Mouse (Mus musculus): ENCODE results near the gene Fastkd5.

Fastkd5 gene

GRCm38 (mm10) chr2:130634006-130634738, 4.3 kb upstream of the Fastkd5 start:
- peak; percentile 97 to 98 for DNase-seq

GRCm38 (mm10) chr2:130632887-130633675, 3.3 kb upstream of the Fastkd5 start:
- DNase-seq: peak; percentile 53 to 57

- DNase-seq: peak; percentile 69 to 78
Observed at GRCm38 (mm10) chr2:130632416-130632815, 2.6 kb upstream of the Fastkd5 start.

GRCm38 (mm10) chr2:130629080-130629838, 568 bp downstream of the Fastkd5 start:
- DNase-seq: no peak

- DNase-seq: peak; percentile 40 to 43
Observed at GRCm38 (mm10) chr2:130628424-130628823, 1.4 kb downstream of the Fastkd5 start.

GRCm38 (mm10) chr2:130618972-130619371, 10.9 kb downstream of the Fastkd5 start:
- DNase-seq: no peak

GRCm38 (mm10) chr2:130613091-130613490, 16.7 kb downstream of the Fastkd5 start:
- peak; percentile 64 to 67 for DNase-seq

- no peak for DNase-seq
Observed at GRCm38 (mm10) chr2:130602195-130602594, 27.6 kb downstream of the Fastkd5 start.

GRCm38 (mm10) chr2:130598399-130598798, 31.4 kb downstream of the Fastkd5 start:
- no peak for DNase-seq

GRCm38 (mm10) chr2:130597601-130598010, 32.2 kb downstream of the Fastkd5 start:
- DNase-seq: peak; percentile 56 to 68

- no peak for DNase-seq
Observed at GRCm38 (mm10) chr2:130595596-130595995, 34.2 kb downstream of the Fastkd5 start.

GRCm38 (mm10) chr2:130591016-130591415, 38.8 kb downstream of the Fastkd5 start:
- no peak for DNase-seq

GRCm38 (mm10) chr2:130589761-130590160, 40.1 kb downstream of the Fastkd5 start:
- DNase-seq: no peak

- no peak for DNase-seq
Observed at GRCm38 (mm10) chr2:130589157-130589556, 40.7 kb downstream of the Fastkd5 start.

GRCm38 (mm10) chr2:130588373-130588772, 41.5 kb downstream of the Fastkd5 start:
- DNase-seq: no peak

GRCm38 (mm10) chr2:130586016-130586415, 43.8 kb downstream of the Fastkd5 start:
- DNase-seq: no peak

GRCm38 (mm10) chr2:130583902-130584560, 45.8 kb downstream of the Fastkd5 start:
- no peak for DNase-seq

- DNase-seq: no peak
Observed at GRCm38 (mm10) chr2:130582552-130582951, 47.3 kb downstream of the Fastkd5 start, which contains the start of gene Avp. TSS of gene Avp (minus strand) at chr2:130582554.

- DNase-seq: peak; percentile 41 to 45
Observed at GRCm38 (mm10) chr2:130581201-130581600, 48.6 kb downstream of the Fastkd5 start.

GRCm38 (mm10) chr2:130579791-130580190, 50.0 kb downstream of the Fastkd5 start:
- no peak for DNase-seq

GRCm38 (mm10) chr2:130578148-130578547, 51.7 kb downstream of the Fastkd5 start:
- DNase-seq: peak; percentile 78 to 82

- DNase-seq: peak; percentile 50 to 57
Observed at GRCm38 (mm10) chr2:130577632-130578031, 52.2 kb downstream of the Fastkd5 start.

Data from cerebellum, postnatal 10 days (tissue).